Mouse (Mus musculus): ENCODE data around the gene 0610040J01Rik.
"Not testable (repeated sequence)": the region's sequence is repeated elsewhere in the genome, so short reads cannot be mapped to it uniquely, and the experiment has no call there.

The 0610040J01Rik gene

GRCm38 (mm10) chr5:63831054-63831453 lies 18.9 kb downstream of the 0610040J01Rik start:
- DNase-seq, result no peak

GRCm38 (mm10) chr5:63833955-63834354 lies 21.8 kb downstream of the 0610040J01Rik start:
- no peak for DNase-seq

GRCm38 (mm10) chr5:63834435-63834834 lies 22.3 kb downstream of the 0610040J01Rik start:
- no peak for DNase-seq

- no peak for DNase-seq
Observed at GRCm38 (mm10) chr5:63837115-63837514, 25.0 kb downstream of the 0610040J01Rik start.

GRCm38 (mm10) chr5:63837851-63838250 lies 25.7 kb downstream of the 0610040J01Rik start:
- DNase-seq, result no peak

- DNase-seq, result no peak
Observed at GRCm38 (mm10) chr5:63839801-63840416, 27.7 kb downstream of the 0610040J01Rik start.

GRCm38 (mm10) chr5:63847080-63847479 lies 34.9 kb downstream of the 0610040J01Rik start:
- no peak for DNase-seq

- DNase-seq, result no peak
Observed at GRCm38 (mm10) chr5:63847541-63848226, 35.5 kb downstream of the 0610040J01Rik start.

GRCm38 (mm10) chr5:63858901-63859300 lies 46.7 kb downstream of the 0610040J01Rik start:
- no peak for DNase-seq

GRCm38 (mm10) chr5:63867421-63867820 lies 55.3 kb downstream of the 0610040J01Rik start:
- DNase-seq, result no peak

GRCm38 (mm10) chr5:63872176-63872932 lies 60.2 kb downstream of the 0610040J01Rik start:
- peak; percentile 10 for DNase-seq

GRCm38 (mm10) chr5:63874880-63875279 lies 62.7 kb downstream of the 0610040J01Rik start:
- no peak for DNase-seq

GRCm38 (mm10) chr5:63876081-63876480 lies 63.9 kb downstream of the 0610040J01Rik start:
- no peak for DNase-seq

GRCm38 (mm10) chr5:63879026-63879425 lies 66.9 kb downstream of the 0610040J01Rik start:
- DNase-seq, result no peak

- DNase-seq, result no peak
Observed at GRCm38 (mm10) chr5:63886292-63886691, 74.1 kb downstream of the 0610040J01Rik start.

GRCm38 (mm10) chr5:63886709-63887108 lies 74.5 kb downstream of the 0610040J01Rik start:
- no peak for DNase-seq

- no peak for DNase-seq
Observed at GRCm38 (mm10) chr5:63887111-63887510, 74.9 kb downstream of the 0610040J01Rik start.

- no peak for DNase-seq
Observed at GRCm38 (mm10) chr5:63891241-63891640, 79.1 kb downstream of the 0610040J01Rik start.

- DNase-seq, result no peak
Observed at GRCm38 (mm10) chr5:63891912-63892311, 79.7 kb downstream of the 0610040J01Rik start.

GRCm38 (mm10) chr5:63897001-63897819 lies 85.0 kb downstream of the 0610040J01Rik start:
- not testable (repeated sequence) for DNase-seq

GRCm38 (mm10) chr5:63897820-63898110 lies 85.6 kb downstream of the 0610040J01Rik start:
- DNase-seq, result no peak

- no peak for DNase-seq
Observed at GRCm38 (mm10) chr5:63903329-63903728, 91.2 kb downstream of the 0610040J01Rik start.
